Mouse (Mus musculus) stomach, postnatal 0 days (tissue): ENCODE data around the gene Wdr63. TPM values are rescaled to one million over a fixed set of nuclear protein-coding genes. Genes with fewer than 3 reads are reported as not detected.

Source experiments
- ATAC-seq: fragments of 200-750 bp; cut with Nextera tagmentation; 2 replicates; pipeline ENCODE4 v1.8.0; 2017; ENCODE audit not compliant: low FRiP score, low TSS enrichment
- DNase-seq: peaks from one replicate; pipeline ENCODE4 v3.0.0-alpha.2; 2016; ENCODE audit warnings: low spot score
- H3K27ac ChIP-seq: fragments of 300-500 bp; sonication (generic); replicated peaks from 2 replicates; pipeline ENCODE4 v1.5.1; 2014; ENCODE audit warnings: mild to moderate bottlenecking, control low read depth
- H3K27me3 ChIP-seq: fragments of 300-500 bp; sonication (generic); 2 replicates; pipeline ENCODE4 v1.6.1; 2014; ENCODE audit warnings: low read length; ENCODE audit not compliant: control insufficient read depth, insufficient read depth
- H3K36me3 ChIP-seq: fragments of 300-500 bp; sonication (generic); 2 replicates; pipeline ENCODE4 v1.6.1; 2014; ENCODE audit warnings: low read length, mixed read lengths; ENCODE audit not compliant: control insufficient read depth, insufficient read depth
- H3K4me1 ChIP-seq: fragments of 300-500 bp; sonication (generic); replicated peaks from 2 replicates; pipeline ENCODE4 v1.6.1; 2014; ENCODE audit warnings: antibody characterized with exemption; ENCODE audit not compliant: control insufficient read depth, insufficient read depth
- H3K4me2 ChIP-seq: fragments of 300-500 bp; sonication (generic); replicated peaks from 2 replicates; pipeline ENCODE4 v1.6.1; 2014; ENCODE audit warnings: low read depth, mild to moderate bottlenecking, control low read depth, moderate library complexity
- H3K4me3 ChIP-seq: fragments of 300-500 bp; sonication (generic); 2 replicates; pipeline ENCODE4 v1.5.1; 2014; ENCODE audit warnings: low read depth, low read length, control low read depth
- H3K9ac ChIP-seq: fragments of 300-500 bp; sonication (generic); 2 replicates; pipeline ENCODE4 v1.6.1; 2014; ENCODE audit warnings: mild to moderate bottlenecking, low read length, control low read depth, mixed read lengths
- H3K9me3 ChIP-seq: fragments of 300-500 bp; sonication (generic); 2 replicates; pipeline ENCODE4 v1.6.1; 2016; ENCODE audit warnings: low read length; ENCODE audit not compliant: control insufficient read depth
- CTCF ChIP-seq: IDR thresholded peaks from 2 replicates; pipeline ENCODE4 v1.5.1; 2016; ENCODE audit warnings: antibody characterized with exemption, low read depth, mild to moderate bottlenecking, moderate library complexity
- EP300 ChIP-seq: optimal IDR thresholded peaks from 2 replicates; pipeline ENCODE3; 2016; ENCODE audit warnings: antibody characterized with exemption
- WGBS: fragments of 180-500 bp; shearing (Covaris S2); extraction: QIAGEN DNeasy Blood & Tissue Kit; methylation state at CpG from one replicate; pipeline ENCODE4 v1.1.7; 2014; 5-methylcytosine and 5-hydroxymethylcytosine counted together
- polyA plus RNA-seq: library from polyadenylated mRNA; unstranded; fragments of >200 nt; fragmentation: Nextera tagmentation; extraction: Ambion mirVana; gene quantifications from 2 replicates; pipeline ENCODE4 v1.2.1, GENCODE M21; 2015

The Wdr63 gene
- polyA plus RNA-seq, 1 experiment from 2014 or later, result 0.72 TPM

DNA sequence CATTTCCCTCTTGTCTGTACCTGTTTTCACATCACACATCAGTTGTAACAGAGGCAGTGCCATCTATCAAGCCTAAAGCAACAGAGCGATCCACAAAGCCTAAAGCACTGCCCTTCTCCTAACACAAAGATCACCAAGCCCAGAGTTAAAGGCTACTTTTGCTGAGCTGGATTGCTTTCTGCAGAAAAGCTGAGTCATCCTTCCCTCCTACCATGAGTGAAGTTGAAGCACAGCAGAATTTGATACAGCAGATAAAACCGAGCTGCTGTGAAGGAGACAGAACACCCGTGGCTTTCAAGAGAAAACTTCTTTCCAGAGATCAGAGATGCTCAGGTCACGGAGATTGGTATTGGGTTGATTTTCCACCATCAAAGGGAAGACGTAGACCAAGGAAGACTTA is 38.2 kb upstream of the Wdr63 start:
- TF ChIP-seq EP300, result no peak
- TF ChIP-seq CTCF, result no peak
- ATAC-seq (no peak), DNase-seq (no peak)
- no peaks in the 10 kb centered on the region; the same call in 1 of the 2 replicates for H3K4me1 ChIP-seq
- WGBS, result 50% methylated on average over 5 of the region's 5 CpGs
- no peak overlapping the region for H3K9ac ChIP-seq
- H3K9me3 ChIP-seq, result no peaks in the 10 kb centered on the region
- H3K36me3 ChIP-seq, result no peaks in the 10 kb centered on the region
- H3K4me3 ChIP-seq, result no peak overlapping the region
- no peak overlapping the region for H3K4me2 ChIP-seq
- H3K27ac ChIP-seq, result no peak overlapping the region
- H3K27me3 ChIP-seq, result no peaks in the 10 kb centered on the region

- TF ChIP-seq EP300, result no peak
- peak; percentile 27; the same call in 1 of the 2 replicates for TF ChIP-seq CTCF
- Histone ChIP-seq H3K36me3 (no peaks in the 10 kb centered on the region), H3K4me1 (no peaks in the 10 kb centered on the region; the same call in 1 of the 2 replicates), H3K4me2 (no peak overlapping the region), H3K9ac (no peak overlapping the region), H3K27me3 (no peaks in the 10 kb centered on the region), H3K27ac (no peak overlapping the region), H3K9me3 (no peaks in the 10 kb centered on the region), H3K4me3 (no peak overlapping the region)
- DNase-seq (no peak), ATAC-seq (no peak)
- 59% methylated on average over 5 of the region's 5 CpGs for WGBS
Observed at GRCm38 (mm10) chr3:146145501-146145900, 37.6 kb upstream of the Wdr63 start.

GRCm38 (mm10) chr3:146142523-146142922 is 34.6 kb upstream of the Wdr63 start:
- 87% methylated on average over 7 of the region's 7 CpGs for WGBS
- ATAC-seq, result no peak
- H3K4me2 ChIP-seq, result no peak overlapping the region
- no peak overlapping the region for H3K9ac ChIP-seq
- no peak for TF ChIP-seq EP300
- no peak for TF ChIP-seq CTCF
- no peaks in the 10 kb centered on the region for H3K27me3 ChIP-seq
- H3K36me3 ChIP-seq, result no peaks in the 10 kb centered on the region
- H3K4me3 ChIP-seq, result no peak overlapping the region
- H3K4me1 ChIP-seq, result no peaks in the 10 kb centered on the region
- no peak overlapping the region for H3K27ac ChIP-seq
- DNase-seq, result no peak
- H3K9me3 ChIP-seq, result no peaks in the 10 kb centered on the region

- DNase-seq (no peak), ATAC-seq (no peak)
- Histone ChIP-seq H3K4me3 (no peak overlapping the region), H3K9me3 (no peaks in the 10 kb centered on the region), H3K4me1 (no peaks in the 10 kb centered on the region), H3K4me2 (no peak overlapping the region), H3K27ac (no peak overlapping the region), H3K36me3 (no peaks in the 10 kb centered on the region), H3K9ac (no peak overlapping the region), H3K27me3 (no peaks in the 10 kb centered on the region)
- WGBS, result 89% methylated on average over 7 of the region's 7 CpGs
- TF ChIP-seq CTCF, result no peak
- TF ChIP-seq EP300, result no peak
Observed at GRCm38 (mm10) chr3:146140276-146140675, 32.3 kb upstream of the Wdr63 start.

DNA sequence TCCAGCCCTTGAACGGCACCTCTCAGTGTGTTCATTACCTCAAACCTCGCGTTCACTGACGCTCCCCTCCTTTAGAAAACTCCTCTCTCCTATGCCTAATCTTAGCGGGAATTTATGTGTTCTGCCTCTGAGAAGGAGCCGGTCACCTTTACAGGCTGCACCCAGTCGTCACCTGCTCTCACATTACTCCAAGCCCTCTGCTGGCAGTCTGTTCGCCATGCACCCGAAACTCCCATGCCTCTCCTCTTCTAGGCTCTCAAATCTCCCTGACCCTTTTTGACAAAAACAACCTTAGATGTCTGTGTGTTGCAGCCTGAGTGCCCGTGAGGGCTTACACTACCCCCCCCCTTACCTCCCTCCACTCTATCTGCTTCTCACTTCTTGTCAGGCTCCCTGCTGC is 28.5 kb upstream of the Wdr63 start:
- Histone ChIP-seq H3K4me3 (no peak overlapping the region), H3K9ac (no peak overlapping the region), H3K27me3 (no peaks in the 10 kb centered on the region), H3K4me2 (no peak overlapping the region), H3K9me3 (no peaks in the 10 kb centered on the region), H3K36me3 (no peaks in the 10 kb centered on the region), H3K27ac (no peak overlapping the region), H3K4me1 (no peaks in the 10 kb centered on the region)
- TF ChIP-seq CTCF, result peak; percentile 68
- no peak for TF ChIP-seq EP300
- ATAC-seq (peak; percentile 61), DNase-seq (peak; percentile 55)
- 28% methylated on average over 10 of the region's 10 CpGs for WGBS

DNA sequence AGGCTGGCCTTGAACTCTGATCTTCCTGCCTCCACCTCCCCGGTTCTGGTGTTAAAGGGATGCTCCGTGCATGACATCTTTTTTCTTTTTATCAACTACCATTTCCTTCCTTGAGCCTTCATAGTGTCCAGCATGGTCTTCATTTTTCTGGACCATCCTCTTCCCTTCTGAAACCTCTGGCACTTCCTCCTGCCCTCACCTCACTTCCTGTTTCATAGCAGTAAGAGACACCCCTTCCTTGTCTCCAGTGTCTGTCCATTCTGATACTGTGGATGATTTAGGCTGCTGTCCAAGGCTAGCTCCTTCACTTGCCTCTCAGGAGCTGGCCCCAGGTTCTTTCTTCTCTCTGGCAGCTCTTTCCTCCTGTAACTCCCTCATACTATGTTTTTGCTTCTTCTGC is 27.5 kb upstream of the Wdr63 start:
- H3K27me3 ChIP-seq, result no peaks in the 10 kb centered on the region
- H3K4me1 ChIP-seq, result no peaks in the 10 kb centered on the region
- 95% methylated on average over 2 of the region's 2 CpGs for WGBS
- H3K36me3 ChIP-seq, result no peaks in the 10 kb centered on the region
- no peak overlapping the region for H3K27ac ChIP-seq
- H3K9me3 ChIP-seq, result no peaks in the 10 kb centered on the region
- no peak overlapping the region for H3K4me2 ChIP-seq
- H3K9ac ChIP-seq, result no peak overlapping the region
- H3K4me3 ChIP-seq, result no peak overlapping the region
- ATAC-seq (no peak), DNase-seq (peak; percentile 8)
- TF ChIP-seq CTCF (no peak), EP300 (no peak)

GRCm38 (mm10) chr3:146134834-146135233 is 26.9 kb upstream of the Wdr63 start:
- DNase-seq (no peak), ATAC-seq (no peak)
- Histone ChIP-seq H3K4me2 (no peak overlapping the region), H3K4me3 (no peak overlapping the region), H3K36me3 (no peaks in the 10 kb centered on the region), H3K9ac (no peak overlapping the region), H3K4me1 (no peaks in the 10 kb centered on the region), H3K9me3 (no peaks in the 10 kb centered on the region), H3K27me3 (no peaks in the 10 kb centered on the region), H3K27ac (no peak overlapping the region)
- TF ChIP-seq CTCF (no peak), EP300 (no peak)
- WGBS, result 69% methylated on average over 9 of the region's 9 CpGs
